Mouse (Mus musculus): ENCODE measurements around the gene Scarf2. TPM values are rescaled to one million over a fixed set of nuclear protein-coding genes. Genes with fewer than 3 reads are reported as not detected.

The Scarf2 gene
- total and polyA plus RNA-seq, 3 experiments = 0.62 to 1.2 TPM; not detected in 1

- H3K27ac ChIP-seq (ENCODE audit: control insufficient read depth, low read depth, low read length) = peak overlapping the region; percentile 71
- TF ChIP-seq NELFE (IDR thresholded peaks at IDR 0.05; ENCODE audit: low read depth, low read length) (peak; percentile 76), E2F4 (IDR thresholded peaks at IDR 0.05; ENCODE audit: borderline replicate concordance, low read depth, low read length) (peak; percentile 66; the same call in 1 of the 2 replicates), RCOR1 (IDR thresholded peaks at IDR 0.05; ENCODE audit: low read depth, low read length) (no peak), KAT2A (conservative IDR thresholded peaks at IDR 0.05; ENCODE audit: low read depth, low read length) (no peak; the same call in 1 of the 2 replicates), CHD1 (IDR thresholded peaks at IDR 0.05; ENCODE audit: low read depth, low read length) (0 out of 2 replicates have a peak, but pooled peaks have one; percentile 46), ZMIZ1 (IDR thresholded peaks at IDR 0.05; ENCODE audit: low read depth, low read length) (peak; percentile 48; the same call in 1 of the 2 replicates), MAZ (IDR thresholded peaks at IDR 0.05; ENCODE audit: low read depth, low read length) (no peak), ZNF384 (IDR thresholded peaks at IDR 0.05; ENCODE audit: low read depth, low read length) (no peak), POLR2AphosphoS5 (IDR thresholded peaks at IDR 0.05; ENCODE audit: borderline replicate concordance, low read depth, low read length) (no peak), BHLHE40 (IDR thresholded peaks at IDR 0.05; ENCODE audit: borderline replicate concordance, low read depth, low read length) (no peak), TCF12 (IDR thresholded peaks at IDR 0.05; ENCODE audit: low read depth, low read length) (0 out of 2 replicates have a peak, but pooled peaks have one; percentile 2), SMC3 (IDR thresholded peaks at IDR 0.05; ENCODE audit: low read depth, low read length) (no peak), POLR2AphosphoS2 (IDR thresholded peaks at IDR 0.05; ENCODE audit: low read length) (peak; percentile 65; the same call in 1 of the 2 replicates), ELF1 (IDR thresholded peaks at IDR 0.05; ENCODE audit: low read depth, low read length) (no peak), TAL1 (IDR thresholded peaks at IDR 0.05; ENCODE audit: low read length) (no peak), JUND (IDR thresholded peaks at IDR 0.05; ENCODE audit: low read depth, low read length) (no peak), MYC (IDR thresholded peaks at IDR 0.05; ENCODE audit: low read depth, low read length) (no peak), SIN3A (IDR thresholded peaks at IDR 0.05; ENCODE audit: low read length) (peak; percentile 20), USF1 (IDR thresholded peaks at IDR 0.05; ENCODE audit: low read depth, low read length) (no peak), HCFC1 (IDR thresholded peaks at IDR 0.05; ENCODE audit: low read depth, low read length) (peak; percentile 63), NRF1 (IDR thresholded peaks at IDR 0.05; ENCODE audit: insufficient read depth, low read depth, low read length, poor library complexity, severe bottlenecking) (peak; percentile 34; the same call in 1 of the 2 replicates), MAFK (IDR thresholded peaks at IDR 0.05; ENCODE audit: borderline replicate concordance, low read depth, low read length) (no peak), ZKSCAN1 (IDR thresholded peaks at IDR 0.05; ENCODE audit: low read depth, low read length) (no peak), POLR2A (IDR thresholded peaks at IDR 0.05; ENCODE audit: control insufficient read depth in 1 of 2, insufficient read depth in 1 of 2, low read depth in 1 of 2, low read length in 2 of 2, poor library complexity in 1 of 2) (peak; percentile 76 to 86), MAX (IDR thresholded peaks at IDR 0.05; ENCODE audit: low read length) (peak; percentile 78; the same call in 1 of the 2 replicates), MYB (IDR thresholded peaks at IDR 0.05; ENCODE audit: low read depth, low read length) (no peak), GATA1 (IDR thresholded peaks at IDR 0.05; ENCODE audit: low read depth, low read length) (no peak), MXI1 (IDR thresholded peaks at IDR 0.05; ENCODE audit: low read depth, low read length) (peak; percentile 41; the same call in 1 of the 2 replicates), ZC3H11A (IDR thresholded peaks at IDR 0.05; ENCODE audit: low read depth, low read length) (no peak), TBP (IDR thresholded peaks at IDR 0.05; ENCODE audit: low read depth, low read length) (peak; percentile 48; the same call in 1 of the 2 replicates), GABPA (IDR thresholded peaks at IDR 0.05; ENCODE audit: low read depth, low read length) (no peak), EP300 (IDR thresholded peaks at IDR 0.05; ENCODE audit: low read depth in 1 of 2, low read length in 2 of 2) (no peak), CTCF (IDR thresholded peaks at IDR 0.05 in 2 of 3, conservative IDR thresholded peaks at IDR 0.05 in 1 of 3; ENCODE audit: control insufficient read depth in 1 of 3, insufficient read depth in 1 of 3, low read depth in 2 of 3, low read length in 3 of 3, poor library complexity in 1 of 3, severe bottlenecking in 1 of 3) (0 out of 6 replicates have a peak, but pooled peaks of 1 of the 3 experiments have one; percentile 3)
- H3K36me3 ChIP-seq (ENCODE audit: control insufficient read depth in 1 of 2, insufficient read depth in 2 of 2, low read length in 2 of 2) = peaks cover 0 to 5% of the 10 kb centered on the region in 2 experiments; a peak in 2 of 4 replicates
- peaks cover 5% of the 10 kb centered on the region; the same call in 1 of the 2 replicates for H3K79me2 ChIP-seq (ENCODE audit: control insufficient read depth, insufficient read depth, low read length, poor library complexity)
- peak overlapping the region; percentile 94 for H3K9ac ChIP-seq (ENCODE audit: control insufficient read depth, low read depth, low read length, poor library complexity, severe bottlenecking)
- no peaks in the 10 kb centered on the region for H3K9me3 ChIP-seq (replicated peaks; ENCODE audit: insufficient read depth, low read length)
- H3K27me3 ChIP-seq (ENCODE audit: control insufficient read depth in 1 of 2, insufficient read depth in 2 of 2, low read length in 2 of 2) = no peaks in the 10 kb centered on the region
- peak; percentile 96 for DNase-seq (ENCODE audit: low read depth, low spot score)
- peak overlapping the region; percentile 53 to 70 for H3K4me3 ChIP-seq (ENCODE audit: control insufficient read depth in 1 of 2, insufficient read depth in 1 of 2, low read depth in 2 of 2, low read length in 2 of 2)
- peaks cover 2 to 33% of the 10 kb centered on the region in 2 experiments; a peak in 3 of 4 replicates for H3K4me1 ChIP-seq (ENCODE audit: control insufficient read depth in 1 of 2, insufficient read depth in 2 of 2, low read length in 2 of 2)
Measured at GRCm38 (mm10) chr16:17807192-17808009, 10.3 kb downstream of the Scarf2 start.
